Mouse (Mus musculus) forebrain, embryonic 14.5 days (tissue): Measurements from ENCODE around the gene Nudcd2. TPM values are rescaled to one million over a fixed set of nuclear protein-coding genes. Genes with fewer than 3 reads are reported as not detected.
A peak's percentile ranks its signal among the peaks of the same experiment; 100 is the strongest.

Experiments used
- ATAC-seq: fragments of 200-750 bp; cut with Nextera tagmentation; 2 replicates; pipeline ENCODE4 v1.8.0; 2017; ENCODE audit warnings: mild to moderate bottlenecking, moderate library complexity
- DNase-seq: peaks from one replicate; pipeline ENCODE4 v3.0.0-alpha.2; 2015; ENCODE audit warnings: low spot score
- H3K27ac ChIP-seq: fragments of 300-500 bp; sonication (generic); 2 replicates; pipeline ENCODE4 v1.5.1; 2014; ENCODE audit warnings: low read depth, mild to moderate bottlenecking, control low read depth, low read length, moderate library complexity
- H3K27me3 ChIP-seq: fragments of 300-500 bp; sonication (generic); replicated peaks from 2 replicates; pipeline ENCODE4 v1.6.1; 2014; ENCODE audit warnings: low read length, control low read depth, mixed read lengths; ENCODE audit not compliant: control insufficient read depth, insufficient read depth
- H3K36me3 ChIP-seq: fragments of 300-500 bp; sonication (generic); 2 replicates; pipeline ENCODE4 v1.6.1; 2014; ENCODE audit warnings: low read length, control low read depth; ENCODE audit not compliant: control insufficient read depth, insufficient read depth
- H3K4me1 ChIP-seq: fragments of 300-500 bp; sonication (generic); 2 replicates; pipeline ENCODE4 v1.6.1; 2014; ENCODE audit warnings: antibody characterized with exemption, low read length, control low read depth; ENCODE audit not compliant: control insufficient read depth, insufficient read depth
- H3K4me2 ChIP-seq: fragments of 300-500 bp; sonication (generic); 2 replicates; pipeline ENCODE4 v1.6.1; 2014; ENCODE audit warnings: mild to moderate bottlenecking, control low read depth, low read length
- H3K4me3 ChIP-seq: fragments of 300-500 bp; sonication (generic); 2 replicates; pipeline ENCODE4 v1.5.1; 2014; ENCODE audit warnings: low read depth, low read length, control low read depth
- H3K9ac ChIP-seq: fragments of 300-500 bp; sonication (generic); 2 replicates; pipeline ENCODE4 v1.6.1; 2014; ENCODE audit warnings: mild to moderate bottlenecking, low read length, control low read depth, moderate library complexity
- H3K9me3 ChIP-seq: fragments of 300-500 bp; sonication (generic); replicated peaks from 2 replicates; pipeline ENCODE4 v1.6.1; 2016; ENCODE audit warnings: low read length, control low read depth, mixed read lengths; ENCODE audit not compliant: control insufficient read depth
- WGBS: fragments of 180-500 bp; shearing (Covaris S2); extraction: QIAGEN DNeasy Blood & Tissue Kit; methylation state at CpG from one replicate; pipeline ENCODE4 v1.1.7; 2014; 5-methylcytosine and 5-hydroxymethylcytosine counted together
- polyA plus RNA-seq: library from polyadenylated mRNA; unstranded; fragments of >200 nt; fragmentation: Nextera tagmentation; extraction: Ambion mirVana; gene quantifications from 2 replicates; pipeline ENCODE4 v1.2.1, GENCODE M21; 2014

The Nudcd2 gene
- polyA plus RNA-seq, 1 experiment from 2014 or later: 98.2 TPM

GRCm38 (mm10) chr11:40775315-40776269 is 42.1 kb downstream of the Nudcd2 start:
- Histone ChIP-seq H3K4me2 (no peak overlapping the region), H3K4me3 (no peak overlapping the region), H3K36me3 (no peaks in the 10 kb centered on the region), H3K27me3 (no peaks in the 10 kb centered on the region), H3K27ac (no peak overlapping the region), H3K9ac (no peak overlapping the region), H3K4me1 (no peaks in the 10 kb centered on the region), H3K9me3 (no peaks in the 10 kb centered on the region)
- DNase-seq (peak; percentile 83), ATAC-seq (peak; percentile 60)
- 36% methylated on average over 12 of the region's 12 CpGs for WGBS

GRCm38 (mm10) chr11:40781857-40782256 is 48.4 kb downstream of the Nudcd2 start:
- Histone ChIP-seq H3K4me3 (no peak overlapping the region), H3K4me2 (no peak overlapping the region), H3K9me3 (no peaks in the 10 kb centered on the region), H3K27ac (no peak overlapping the region), H3K36me3 (no peaks in the 10 kb centered on the region), H3K4me1 (no peaks in the 10 kb centered on the region), H3K9ac (no peak overlapping the region), H3K27me3 (no peaks in the 10 kb centered on the region)
- DNase-seq (peak; percentile 62), ATAC-seq (peak; percentile 69)
- WGBS: 63% methylated on average over 2 of the region's 2 CpGs

- no peak for ATAC-seq
- H3K4me1 ChIP-seq: no peaks in the 10 kb centered on the region
- no peaks in the 10 kb centered on the region for H3K27me3 ChIP-seq
- no peaks in the 10 kb centered on the region for H3K9me3 ChIP-seq
- H3K36me3 ChIP-seq: no peaks in the 10 kb centered on the region
- no peak overlapping the region for H3K4me2 ChIP-seq
- WGBS: 87% methylated on average over 1 of the region's 1 CpGs
- no peak for DNase-seq
- H3K27ac ChIP-seq: no peak overlapping the region
- no peak overlapping the region for H3K9ac ChIP-seq
- no peak overlapping the region for H3K4me3 ChIP-seq
Measured at GRCm38 (mm10) chr11:40783346-40783745, 49.9 kb downstream of the Nudcd2 start.

GRCm38 (mm10) chr11:40784326-40784725 is 50.9 kb downstream of the Nudcd2 start:
- peak; percentile 43 for DNase-seq
- no peak; the same call in 1 of the 2 replicates for ATAC-seq

GRCm38 (mm10) chr11:40786900-40787299 is 53.4 kb downstream of the Nudcd2 start:
- Histone ChIP-seq H3K4me2 (no peak overlapping the region), H3K9me3 (no peaks in the 10 kb centered on the region), H3K4me1 (no peaks in the 10 kb centered on the region), H3K4me3 (no peak overlapping the region), H3K27me3 (no peaks in the 10 kb centered on the region), H3K9ac (no peak overlapping the region), H3K27ac (no peak overlapping the region), H3K36me3 (no peaks in the 10 kb centered on the region)
- ATAC-seq: no peak
- WGBS: 85% methylated on average over 2 of the region's 2 CpGs
- DNase-seq: no peak

More at GRCm38 (mm10) chr11:40784326-40784725, 50.9 kb downstream of the Nudcd2 start:
- H3K27me3 ChIP-seq: no peaks in the 10 kb centered on the region
- no peaks in the 10 kb centered on the region for H3K4me1 ChIP-seq
- no peak overlapping the region for H3K4me2 ChIP-seq
- no peak overlapping the region for H3K27ac ChIP-seq
- WGBS: 70% methylated on average over 8 of the region's 8 CpGs
- no peak overlapping the region for H3K4me3 ChIP-seq
- H3K9me3 ChIP-seq: no peaks in the 10 kb centered on the region
- H3K36me3 ChIP-seq: no peaks in the 10 kb centered on the region
- H3K9ac ChIP-seq: no peak overlapping the region

Other genes starting within 250 kb of the Nudcd2 start
- 86.4 and 89.2 TPM in 2 replicates for gene Mat2b, start 38.5 kb upstream of the Nudcd2 start, polyA plus RNA-seq
- gene Hmmr, start 245 bp upstream of the Nudcd2 start, polyA plus RNA-seq: 21.0 and 21.1 TPM in 2 replicates
- 31.7 and 39.0 TPM in 2 replicates for gene Ccng1, start 21.6 kb downstream of the Nudcd2 start, polyA plus RNA-seq